Mouse (Mus musculus) embryonic fibroblast, embryonic 13.5 days (primary cell): ENCODE results near the gene Ephb4.

ENCODE experiments used
- CTCF ChIP-seq: IDR thresholded peaks from 2 replicates; pipeline ENCODE4 v1.5.1; 2011; ENCODE audit warnings: mild to moderate bottlenecking, control low read depth, low read length, moderate library complexity, borderline replicate concordance; ENCODE audit not compliant: insufficient read depth
- POLR2A ChIP-seq: IDR thresholded peaks from 2 replicates; pipeline ENCODE4 v1.6.1; 2011; ENCODE audit warnings: low read depth, mild to moderate bottlenecking, control low read depth, low read length, moderate library complexity

DNA sequence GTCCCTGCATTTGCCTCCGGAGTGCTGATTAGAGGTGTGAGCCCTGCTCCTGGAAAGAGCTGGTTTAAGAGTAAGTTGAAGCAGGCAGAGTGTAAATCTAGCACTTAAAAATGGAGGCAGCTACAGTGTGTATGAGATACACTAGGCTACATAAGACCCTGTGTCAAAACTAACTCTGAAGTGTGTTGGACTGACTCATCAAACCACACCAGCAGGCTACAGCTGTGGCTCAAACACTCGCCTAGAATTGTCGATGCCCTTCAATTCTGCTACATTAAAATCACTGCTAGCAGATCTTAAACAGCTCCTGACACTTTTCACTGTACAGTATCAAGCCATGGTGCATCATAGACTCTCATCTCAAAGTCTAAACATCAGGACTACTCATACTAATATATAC lies 45.7 kb upstream of the Ephb4 start:
- TF ChIP-seq CTCF, result no peak
- no peak for TF ChIP-seq POLR2A
